Mouse (Mus musculus) cortical plate, adult 2 months (tissue): ENCODE results near the gene Tgfbrap1.

Experiments used
- CTCF ChIP-seq: fragments of 200-500 bp; IDR thresholded peaks from 2 replicates; pipeline ENCODE4 v1.5.1; 2011; ENCODE audit warnings: mild to moderate bottlenecking, control low read depth, low read length; ENCODE audit not compliant: insufficient read depth; ENCODE audit errors: extremely low read depth
- POLR2A ChIP-seq: fragments of 200-500 bp; IDR thresholded peaks from 2 replicates; pipeline ENCODE4 v1.6.1; 2011; ENCODE audit warnings: mild to moderate bottlenecking, low read length, control low read depth; ENCODE audit not compliant: insufficient read depth; ENCODE audit errors: extremely low read depth

- TF ChIP-seq CTCF (no peak), POLR2A (no peak)
Measured at GRCm38 (mm10) chr1:43006524-43006923, 91.9 kb downstream of the Tgfbrap1 start.
